Mouse (Mus musculus) midbrain, postnatal 0 days (tissue): ENCODE results near the gene Methig1. TPM values are rescaled to one million over a fixed set of nuclear protein-coding genes. Genes with fewer than 3 reads are reported as not detected.

Experiments
- ATAC-seq: fragments of 200-750 bp; cut with Nextera tagmentation; 2 replicates; pipeline ENCODE4 v1.8.0; 2017; ENCODE audit warnings: moderate number of reproducible peaks, mild to moderate bottlenecking, moderate TSS enrichment, moderate library complexity; ENCODE audit not compliant: low FRiP score
- DNase-seq: peaks from one replicate; pipeline ENCODE4 v3.0.0-alpha.2; 2015; ENCODE audit warnings: low spot score
- H3K27ac ChIP-seq: fragments of 300-500 bp; sonication (generic); 2 replicates; pipeline ENCODE4 v1.5.1; 2014; ENCODE audit warnings: low read depth, mild to moderate bottlenecking, low read length, mixed read lengths
- H3K27me3 ChIP-seq: fragments of 300-500 bp; sonication (generic); 2 replicates; pipeline ENCODE4 v1.6.1; 2014; ENCODE audit warnings: low read length, control low read depth, mixed read lengths; ENCODE audit not compliant: insufficient read depth
- H3K36me3 ChIP-seq: fragments of 300-500 bp; sonication (generic); 2 replicates; pipeline ENCODE4 v1.6.1; 2014; ENCODE audit warnings: low read length, control low read depth, mixed read lengths; ENCODE audit not compliant: insufficient read depth
- H3K4me1 ChIP-seq: fragments of 300-500 bp; sonication (generic); 2 replicates; pipeline ENCODE4 v1.6.1; 2014; ENCODE audit warnings: mild to moderate bottlenecking, control low read depth, antibody characterized with exemption, low read length, mixed read lengths; ENCODE audit not compliant: insufficient read depth
- H3K4me2 ChIP-seq: fragments of 300-500 bp; sonication (generic); 2 replicates; pipeline ENCODE4 v1.6.1; 2014; ENCODE audit warnings: low read depth, mild to moderate bottlenecking, low read length, mixed read lengths; ENCODE audit not compliant: poor library complexity, severe bottlenecking
- H3K4me3 ChIP-seq: fragments of 300-500 bp; sonication (generic); 2 replicates; pipeline ENCODE4 v1.5.1; 2014; ENCODE audit warnings: low read depth, mild to moderate bottlenecking, low read length, moderate library complexity
- H3K9ac ChIP-seq: fragments of 300-500 bp; sonication (generic); replicated peaks from 2 replicates; pipeline ENCODE4 v1.6.1; 2014; ENCODE audit warnings: mild to moderate bottlenecking, low read length, moderate library complexity, mixed read lengths; ENCODE audit not compliant: poor library complexity, severe bottlenecking
- H3K9me3 ChIP-seq: fragments of 300-500 bp; sonication (generic); 2 replicates; pipeline ENCODE4 v1.6.1; 2016; ENCODE audit warnings: low read length, control low read depth
- CTCF ChIP-seq: IDR thresholded peaks from 2 replicates; pipeline ENCODE4 v1.5.1; 2016; ENCODE audit warnings: antibody characterized with exemption, mild to moderate bottlenecking
- whole genome bisulfite sequencing: fragments of 180-500 bp; shearing (Covaris S2); extraction: QIAGEN DNeasy Blood & Tissue Kit; methylation state at CpG from one replicate; pipeline ENCODE4 v1.1.7; 2014; 5-methylcytosine and 5-hydroxymethylcytosine counted together
- polyA plus RNA-seq: library from polyadenylated mRNA; unstranded; fragments of >200 nt; fragmentation: Nextera tagmentation; extraction: Ambion mirVana; gene quantifications from 2 replicates; pipeline ENCODE4 v1.2.1, GENCODE M21; 2015
- total RNA-seq: library from RNA; depleted of rRNA; stranded (reverse); fragments of >200 nt; gene quantifications from 2 replicates; pipeline ENCODE4 v1.2.3, GENCODE M21; 2014; rRNA removed

The Methig1 gene
- total and polyA plus RNA-seq, 2 experiments from 2014 or later = not detected

- ATAC-seq (no peak), DNase-seq (peak; percentile 89)
- Histone ChIP-seq H3K4me2 (no peak overlapping the region), H3K4me1 (no peaks in the 10 kb centered on the region), H3K27ac (no peak overlapping the region), H3K9ac (no peak overlapping the region), H3K4me3 (no peak overlapping the region), H3K9me3 (no peaks in the 10 kb centered on the region), H3K36me3 (no peaks in the 10 kb centered on the region), H3K27me3 (peaks cover 5% of the 10 kb centered on the region)
- TF ChIP-seq CTCF = no peak
- 78% methylated on average over 11 of the region's 11 CpGs for WGBS
These were observed 77.1 kb downstream of the Methig1 start for GRCm38 (mm10) chr15:100429959-100430565.

GRCm38 (mm10) chr15:100433234-100433633 is 80.3 kb downstream of the Methig1 start:
- 69% methylated on average over 4 of the region's 4 CpGs for WGBS
- Histone ChIP-seq H3K27me3 (no peaks in the 10 kb centered on the region), H3K27ac (no peak overlapping the region), H3K36me3 (no peaks in the 10 kb centered on the region), H3K4me2 (no peak overlapping the region), H3K4me1 (no peaks in the 10 kb centered on the region), H3K4me3 (no peak overlapping the region), H3K9me3 (no peaks in the 10 kb centered on the region), H3K9ac (no peak overlapping the region)
- ATAC-seq (no peak), DNase-seq (no peak)
- no peak for TF ChIP-seq CTCF

Other genes with a start within 250 kb of the Methig1 start
- 7.6 and 15.8 TPM in 2 replicates for gene Atf1, start 125.3 kb upstream of the Methig1 start, total RNA-seq
- 8.3 and 9.8 TPM in 2 replicates for gene Atf1, start 125.3 kb upstream of the Methig1 start, polyA plus RNA-seq
- gene Tmprss12, start 72.3 kb upstream of the Methig1 start, total RNA-seq = not detected in 2 replicates
- not detected in 2 replicates for gene Tmprss12, start 72.3 kb upstream of the Methig1 start, polyA plus RNA-seq
- gene Mettl7a1, start 49.0 kb upstream of the Methig1 start, total RNA-seq = 12.4 and 13.5 TPM in 2 replicates
- gene Mettl7a1, start 49.0 kb upstream of the Methig1 start, polyA plus RNA-seq = 2.0 and 2.6 TPM in 2 replicates
- not detected in 2 replicates for gene Mettl7a3, start 18.2 kb upstream of the Methig1 start, total RNA-seq
- not detected in 2 replicates for gene Mettl7a3, start 18.2 kb upstream of the Methig1 start, polyA plus RNA-seq
- not detected in 2 replicates for gene Mettl7a2, start 51 bp downstream of the Methig1 start, total RNA-seq
- not detected in 2 replicates for gene Mettl7a2, start 51 bp downstream of the Methig1 start, polyA plus RNA-seq
- not detected in 2 replicates for gene Higd1c, start 11.4 kb downstream of the Methig1 start, total RNA-seq
- not detected in 2 replicates for gene Higd1c, start 11.4 kb downstream of the Methig1 start, polyA plus RNA-seq
- not detected in 2 replicates for gene Gm5475, start 69.0 kb downstream of the Methig1 start, total RNA-seq
- 0.15 and 0.17 TPM in 2 replicates for gene Gm5475, start 69.0 kb downstream of the Methig1 start, polyA plus RNA-seq
- 29.5 and 34.4 TPM in 2 replicates for gene Slc11a2, start 71.9 kb downstream of the Methig1 start, total RNA-seq
- 17.0 and 23.6 TPM in 2 replicates for gene Slc11a2, start 71.9 kb downstream of the Methig1 start, polyA plus RNA-seq
- gene Letmd1, start 115.9 kb downstream of the Methig1 start, total RNA-seq = 80.9 and 86.0 TPM in 2 replicates
- 53.0 and 55.0 TPM in 2 replicates for gene Letmd1, start 115.9 kb downstream of the Methig1 start, polyA plus RNA-seq
- 61.5 and 66.3 TPM in 2 replicates for gene Csrnp2, start 142.3 kb downstream of the Methig1 start, total RNA-seq
- gene Csrnp2, start 142.3 kb downstream of the Methig1 start, polyA plus RNA-seq = 35.8 and 37.0 TPM in 2 replicates
- gene Tfcp2, start 198.9 kb downstream of the Methig1 start, total RNA-seq = 30.4 and 33.6 TPM in 2 replicates
- gene Tfcp2, start 198.9 kb downstream of the Methig1 start, polyA plus RNA-seq = 33.0 and 36.7 TPM in 2 replicates
- 78.4 and 111 TPM in 2 replicates for gene Pou6f1, start 246.8 kb downstream of the Methig1 start, total RNA-seq
- gene Pou6f1, start 246.8 kb downstream of the Methig1 start, polyA plus RNA-seq = 26.7 and 30.6 TPM in 2 replicates